ENCODE assay signal across 18 mouse cellular contexts in the genomic region with DNA sequence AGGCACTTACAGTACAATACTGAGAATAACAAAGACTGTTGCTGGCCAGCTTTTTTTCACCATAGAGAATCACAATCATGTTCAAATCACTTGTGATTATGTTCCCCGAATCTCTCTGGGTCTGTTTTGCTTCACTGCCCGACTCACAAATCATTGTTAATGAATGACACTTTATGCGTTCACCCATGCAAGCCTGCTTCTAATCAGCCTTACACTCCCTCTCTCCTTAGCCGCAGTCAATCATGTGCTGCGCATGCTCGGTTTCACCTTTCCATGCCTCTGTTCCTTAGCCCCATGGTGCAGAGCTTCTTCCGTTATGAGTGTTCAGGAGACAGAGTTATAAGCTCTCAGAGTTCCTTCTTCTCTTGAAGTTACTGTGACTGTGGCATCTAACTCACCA. TPM values are rescaled to one million over a fixed set of nuclear protein-coding genes. Genes with fewer than 3 reads are reported as not detected.
DNase-seq lines count a peak whose midpoint lies in the region; ATAC-seq lines count a peak whose summit lies in the region.
"Had no signal": no experiment of that assay in that cellular context is flagged by ENCODE, and none has a peak within 500 bp of the region (broad histone marks: within the 10 kb centered on the region; RNA-seq: fewer than 3 reads in every experiment).

No protein-coding gene starts in this region.

- H3K4me1 ChIP-seq in midbrain, embryonic 14.5 days (ENCODE audit: control insufficient read depth, insufficient read depth, low read length), result no peaks in the 10 kb centered on the region
- H3K4me1 ChIP-seq in midbrain, embryonic 11.5 days (ENCODE audit: control insufficient read depth, insufficient read depth, low read length), result no peaks in the 10 kb centered on the region
- no peaks in the 10 kb centered on the region for H3K4me1 ChIP-seq in hindbrain, embryonic 13.5 days (replicated peaks)
- H3K4me1 ChIP-seq in neural tube, embryonic 14.5 days (ENCODE audit: control insufficient read depth, insufficient read depth, low read length), result no peaks in the 10 kb centered on the region
- H3K4me1 ChIP-seq: lung, embryonic 15.5 days had no signal

- H3K27ac ChIP-seq in midbrain, embryonic 14.5 days (replicated peaks; ENCODE audit: low read depth, low read length), result no peak overlapping the region
- no peak overlapping the region for H3K27ac ChIP-seq in midbrain, embryonic 11.5 days (ENCODE audit: low read depth, low read length)
- H3K27ac ChIP-seq in hindbrain, embryonic 13.5 days, result 0 out of 2 replicates have a peak overlapping the region, but pooled peaks have one; percentile 48
- H3K27ac ChIP-seq in neural tube, embryonic 14.5 days (ENCODE audit: low read depth, low read length), result no peak overlapping the region
- H3K27ac ChIP-seq: lung, embryonic 15.5 days had no signal

- no peaks in the 10 kb centered on the region for H3K27me3 ChIP-seq in midbrain, embryonic 14.5 days (ENCODE audit: control insufficient read depth, insufficient read depth, low read length)
- H3K27me3 ChIP-seq in midbrain, embryonic 11.5 days (ENCODE audit: control insufficient read depth, insufficient read depth, low read length), result no peaks in the 10 kb centered on the region
- H3K27me3 ChIP-seq in hindbrain, embryonic 13.5 days, result no peaks in the 10 kb centered on the region
- no peaks in the 10 kb centered on the region for H3K27me3 ChIP-seq in neural tube, embryonic 14.5 days (ENCODE audit: control insufficient read depth, insufficient read depth, low read length)
- H3K27me3 ChIP-seq: lung, embryonic 15.5 days had no signal

- no peak for ATAC-seq in midbrain, embryonic 14.5 days (ENCODE audit: low FRiP score, low TSS enrichment)
- ATAC-seq in midbrain, embryonic 11.5 days (ENCODE audit: low FRiP score), result no peak
- 0 out of 2 replicates have a peak, but pooled peaks have one; percentile 57 for ATAC-seq in hindbrain, embryonic 13.5 days (ENCODE audit: low FRiP score)
- ATAC-seq in neural tube, embryonic 14.5 days (ENCODE audit: low read depth), result peak; percentile 68; the same call in 1 of the 2 replicates
- ATAC-seq: intestine, postnatal 0 days had no signal

- H3K4me2 ChIP-seq in midbrain, embryonic 14.5 days (ENCODE audit: low read length), result no peak overlapping the region
- no peak overlapping the region for H3K4me2 ChIP-seq in midbrain, embryonic 11.5 days
- H3K4me2 ChIP-seq in hindbrain, embryonic 13.5 days, result no peak overlapping the region
- no peak overlapping the region for H3K4me2 ChIP-seq in neural tube, embryonic 14.5 days (ENCODE audit: low read depth, low read length)
- H3K4me2 ChIP-seq: lung, embryonic 15.5 days had no signal

- 53% methylated on average over 7 of the region's 7 CpGs for WGBS in midbrain, embryonic 14.5 days
- 60% methylated on average over 7 of the region's 7 CpGs for WGBS in midbrain, embryonic 11.5 days
- 35% methylated on average over 7 of the region's 7 CpGs for WGBS in hindbrain, embryonic 13.5 days
- WGBS in neural tube, embryonic 14.5 days, result 47% methylated on average over 7 of the region's 7 CpGs

- no peaks in the 10 kb centered on the region for H3K9me3 ChIP-seq in midbrain, embryonic 14.5 days (ENCODE audit: control insufficient read depth, low read length)
- no peaks in the 10 kb centered on the region for H3K9me3 ChIP-seq in midbrain, embryonic 11.5 days (ENCODE audit: control insufficient read depth, low read length)
- no peaks in the 10 kb centered on the region for H3K9me3 ChIP-seq in hindbrain, embryonic 13.5 days
- no peaks in the 10 kb centered on the region for H3K9me3 ChIP-seq in neural tube, embryonic 14.5 days (ENCODE audit: control insufficient read depth, low read length)
- H3K9me3 ChIP-seq: lung, embryonic 15.5 days had no signal

- DNase-seq in heart, adult 11 months, result peak; percentile 70
- no peak for DNase-seq in heart, adult 9 months (ENCODE audit: low spot score in 2 of 2)
- peak; percentile 29 for DNase-seq in midbrain, embryonic 14.5 days
- DNase-seq in midbrain, embryonic 11.5 days (ENCODE audit: low spot score, missing footprints), result no peak
- no peak for DNase-seq in urinary bladder, postnatal 25 days (ENCODE audit: low spot score)
- no peak for DNase-seq in ovary, postnatal 10 days (ENCODE audit: low spot score)
- DNase-seq: adrenal gland, postnatal 10 days; cerebellum, postnatal 14 days; heart, adult 18-20 months; heart, postnatal 10 days; layer of hippocampus, adult 9-11 months; right cerebral cortex, postnatal 14 days; thymus, adult 2 months had no signal

- H3K36me3 ChIP-seq in midbrain, embryonic 14.5 days (ENCODE audit: control insufficient read depth, insufficient read depth, low read length), result no peaks in the 10 kb centered on the region
- no peaks in the 10 kb centered on the region for H3K36me3 ChIP-seq in midbrain, embryonic 11.5 days (ENCODE audit: control insufficient read depth, insufficient read depth, low read length)
- no peaks in the 10 kb centered on the region for H3K36me3 ChIP-seq in hindbrain, embryonic 13.5 days
- H3K36me3 ChIP-seq in neural tube, embryonic 14.5 days (ENCODE audit: control insufficient read depth, insufficient read depth, low read length), result no peaks in the 10 kb centered on the region
- H3K36me3 ChIP-seq: G1E; lung, embryonic 15.5 days had no signal

- H3K9ac ChIP-seq in midbrain, embryonic 14.5 days (replicated peaks; ENCODE audit: low read length), result no peak overlapping the region
- H3K9ac ChIP-seq in midbrain, embryonic 11.5 days (ENCODE audit: low read length), result no peak overlapping the region
- no peak overlapping the region for H3K9ac ChIP-seq in hindbrain, embryonic 13.5 days
- H3K9ac ChIP-seq in neural tube, embryonic 14.5 days (replicated peaks; ENCODE audit: low read depth, low read length), result no peak overlapping the region
- H3K9ac ChIP-seq: lung, embryonic 15.5 days had no signal

- no peak overlapping the region for H3K4me3 ChIP-seq in midbrain, embryonic 14.5 days (replicated peaks; ENCODE audit: low read depth, low read length)
- no peak overlapping the region for H3K4me3 ChIP-seq in midbrain, embryonic 11.5 days (ENCODE audit: low read depth, low read length)
- no peak overlapping the region for H3K4me3 ChIP-seq in hindbrain, embryonic 13.5 days
- no peak overlapping the region for H3K4me3 ChIP-seq in neural tube, embryonic 14.5 days (ENCODE audit: low read depth, low read length)
- H3K4me3 ChIP-seq: lung, embryonic 15.5 days had no signal

RNA-seq across cellular contexts. Expression of gene Pik3c2g, which starts 17.8 kb away (rescaled TPM):
- 0.26 and 0.57 TPM in 2 replicates for polyA plus RNA-seq in midbrain, embryonic 14.5 days (2014; fragmentation: Nextera tagmentation; extraction: Ambion mirVana)
- not detected in 2 replicates for polyA plus RNA-seq in midbrain, embryonic 11.5 days (2014; fragmentation: Nextera tagmentation; extraction: Ambion mirVana)
- polyA plus RNA-seq in hindbrain, embryonic 13.5 days (2015; fragmentation: Nextera tagmentation; extraction: Ambion mirVana), result 0.21 and 0.38 TPM in 2 replicates
- polyA plus RNA-seq in neural tube, embryonic 14.5 days (2014; fragmentation: Nextera tagmentation; extraction: Ambion mirVana), result 0.29 TPM in 1 of 2 replicates, not detected in the other
- polyA plus RNA-seq: G1E; thymus, adult 2 months had no signal

Comparison
In these comparisons a context has a peak if more than half of its experiments do, and no peak if none do; other contexts are left out.
1. DNase-seq: peak in heart, adult 11 months (single experiment) and midbrain, embryonic 14.5 days (single experiment); none in heart, adult 9 months (0 of 2), midbrain, embryonic 11.5 days (single experiment), urinary bladder, postnatal 25 days (single experiment) and ovary, postnatal 10 days (single experiment).
2. ATAC-seq: peak in hindbrain, embryonic 13.5 days (single experiment) and neural tube, embryonic 14.5 days (single experiment); none in midbrain, embryonic 14.5 days (single experiment) and midbrain, embryonic 11.5 days (single experiment).